Mouse (Mus musculus) megakaryocyte progenitor cell, adult 5-6 weeks (primary cell): ENCODE results near the gene Fam131b. TPM values are rescaled to one million over a fixed set of nuclear protein-coding genes. Genes with fewer than 3 reads are reported as not detected.

Experiments used
- total RNA-seq, 2 experiments: library from RNA; stranded (forward) in 1 of 2; stranded (reverse) in 1 of 2; fragments of 157-497, 149-512 nt in 1 of 2; fragments of 200-1000 nt in 1 of 2; gene quantifications; 2 replicates each; pipeline versions ENCODE4 v1.2.3 to v1.2.4; 2015 to 2017

Gene Fam131b
- total RNA-seq, 2 experiments from 2014 or later = not detected

Other genes with a start within 250 kb of the Fam131b start
- gene Tas2r139, start 183.7 kb downstream of the Fam131b start, total RNA-seq (2015) = not detected in 2 replicates
- gene Tas2r139, start 183.7 kb downstream of the Fam131b start, total RNA-seq (2017) = not detected in 2 replicates
- not detected in 2 replicates for gene Tas2r144, start 109.3 kb downstream of the Fam131b start, total RNA-seq (2015)
- not detected in 2 replicates for gene Tas2r144, start 109.3 kb downstream of the Fam131b start, total RNA-seq (2017)
- gene Gstk1, start 78.7 kb downstream of the Fam131b start, total RNA-seq (2015) = 14.8 and 15.8 TPM in 2 replicates
- 4.0 and 5.3 TPM in 2 replicates for gene Gstk1, start 78.7 kb downstream of the Fam131b start, total RNA-seq (2017)
- gene Tmem139, start 62.7 kb downstream of the Fam131b start, total RNA-seq (2015) = not detected in 2 replicates
- gene Tmem139, start 62.7 kb downstream of the Fam131b start, total RNA-seq (2017) = not detected in 2 replicates
- gene Casp2, start 59.7 kb downstream of the Fam131b start, total RNA-seq (2015) = 68.5 and 72.1 TPM in 2 replicates
- 54.7 and 58.5 TPM in 2 replicates for gene Casp2, start 59.7 kb downstream of the Fam131b start, total RNA-seq (2017)
- gene Clcn1, start 38.0 kb downstream of the Fam131b start, total RNA-seq (2015) = 0.12 TPM in 1 of 2 replicates, not detected in the other
- not detected in 2 replicates for gene Clcn1, start 38.0 kb downstream of the Fam131b start, total RNA-seq (2017)
- gene Zyx, start 25.0 kb upstream of the Fam131b start, total RNA-seq (2015) = 75.9 and 83.2 TPM in 2 replicates
- 18.1 and 22.2 TPM in 2 replicates for gene Zyx, start 25.0 kb upstream of the Fam131b start, total RNA-seq (2017)
- 0.07 TPM in 1 of 2 replicates, not detected in the other for gene Epha1, start 48.6 kb upstream of the Fam131b start, total RNA-seq (2015)
- gene Epha1, start 48.6 kb upstream of the Fam131b start, total RNA-seq (2017) = not detected in 2 replicates
- gene Tas2r143, start 75.6 kb upstream of the Fam131b start, total RNA-seq (2015) = not detected in 2 replicates
- 1.1 TPM in 1 of 2 replicates, not detected in the other for gene Tas2r143, start 75.6 kb upstream of the Fam131b start, total RNA-seq (2017)
- gene Tas2r135, start 80.8 kb upstream of the Fam131b start, total RNA-seq (2015) = not detected in 2 replicates
- not detected in 2 replicates for gene Tas2r135, start 80.8 kb upstream of the Fam131b start, total RNA-seq (2017)
- gene Tas2r126, start 109.9 kb upstream of the Fam131b start, total RNA-seq (2015) = not detected in 2 replicates
- gene Tas2r126, start 109.9 kb upstream of the Fam131b start, total RNA-seq (2017) = not detected in 2 replicates
- gene Olfr458, start 140.6 kb upstream of the Fam131b start, total RNA-seq (2015) = not detected in 2 replicates
- gene Olfr458, start 140.6 kb upstream of the Fam131b start, total RNA-seq (2017) = not detected in 2 replicates
- gene Olfr457, start 151.7 kb upstream of the Fam131b start, total RNA-seq (2015) = not detected in 2 replicates
- not detected in 2 replicates for gene Olfr457, start 151.7 kb upstream of the Fam131b start, total RNA-seq (2017)
- gene Olfr456, start 162.6 kb upstream of the Fam131b start, total RNA-seq (2015) = not detected in 2 replicates
- gene Olfr456, start 162.6 kb upstream of the Fam131b start, total RNA-seq (2017) = not detected in 2 replicates
- gene Olfr455, start 222.9 kb upstream of the Fam131b start, total RNA-seq (2015) = not detected in 2 replicates
- not detected in 2 replicates for gene Olfr455, start 222.9 kb upstream of the Fam131b start, total RNA-seq (2017)